Mouse (Mus musculus): ENCODE measurements at regions not wholly inside any gene's neighbourhood (a gene's known extent, or its start where the extent isn't known, plus 50 kb on each side); places are given as distances from the start of the nearest gene placed in this dataset.

GRCm38 (mm10) chr4:58668368-58669153 is 114.9 kb upstream of the Lpar1 start:
- TF ChIP-seq POLR2AphosphoS2 (IDR thresholded peaks at IDR 0.05; ENCODE audit: insufficient read length, low read depth) (no peak), TCF3 (IDR thresholded peaks at IDR 0.05; ENCODE audit: insufficient read length, low read depth) (no peak), POLR2A (IDR thresholded peaks at IDR 0.05; ENCODE audit: insufficient read length, low read depth) (no peak), TCF12 (IDR thresholded peaks at IDR 0.05; ENCODE audit: insufficient read depth, poor library complexity, severe bottlenecking) (no peak), MYOD1 (IDR thresholded peaks at IDR 0.05; ENCODE audit: control insufficient read depth in 1 of 3, insufficient read length in 2 of 3, low read depth in 2 of 3) (peak in 2 of 3 experiments; percentile 29 to 41), MAX (IDR thresholded peaks at IDR 0.05; ENCODE audit: low read depth) (no peak), REST (IDR thresholded peaks at IDR 0.05; ENCODE audit: insufficient read depth, insufficient read length) (no peak), SRF (IDR thresholded peaks at IDR 0.05; ENCODE audit: control insufficient read depth, insufficient read length, low read depth) (no peak), CEBPB (IDR thresholded peaks at IDR 0.05; ENCODE audit: insufficient read depth, poor library complexity, severe bottlenecking) (no peak)
